Mouse (Mus musculus) forebrain, embryonic 12.5 days (tissue): ENCODE measurements around the gene Tfr2. TPM values are rescaled to one million over a fixed set of nuclear protein-coding genes. Genes with fewer than 3 reads are reported as not detected.
A peak's percentile ranks its signal among the peaks of the same experiment; 100 is the strongest.

Source experiments
- ATAC-seq: fragments of 200-750 bp; cut with Nextera tagmentation; 2 replicates; pipeline ENCODE4 v1.8.0; 2017; ENCODE audit warnings: moderate TSS enrichment; ENCODE audit not compliant: low FRiP score
- H3K27ac ChIP-seq: fragments of 300-500 bp; sonication (generic); 2 replicates; pipeline ENCODE4 v1.5.1; 2016; ENCODE audit warnings: mild to moderate bottlenecking
- H3K27me3 ChIP-seq: fragments of 300-500 bp; sonication (generic); 2 replicates; pipeline ENCODE4 v1.6.1; 2016; ENCODE audit warnings: mild to moderate bottlenecking
- H3K36me3 ChIP-seq: fragments of 300-500 bp; sonication (generic); replicated peaks from 2 replicates; pipeline ENCODE4 v1.6.1; 2016; ENCODE audit warnings: mild to moderate bottlenecking
- H3K4me1 ChIP-seq: fragments of 300-500 bp; sonication (generic); 2 replicates; pipeline ENCODE4 v1.6.1; 2016
- H3K4me2 ChIP-seq: fragments of 300-500 bp; sonication (generic); 2 replicates; pipeline ENCODE4 v1.6.1; 2016; ENCODE audit warnings: mild to moderate bottlenecking, moderate library complexity
- H3K4me3 ChIP-seq: fragments of 300-500 bp; sonication (generic); replicated peaks from 2 replicates; pipeline ENCODE4 v1.5.1; 2016; ENCODE audit warnings: mild to moderate bottlenecking
- H3K9ac ChIP-seq: fragments of 300-500 bp; sonication (generic); 2 replicates; pipeline ENCODE4 v1.6.1; 2016; ENCODE audit warnings: mild to moderate bottlenecking
- H3K9me3 ChIP-seq: fragments of 300-500 bp; sonication (generic); 2 replicates; pipeline ENCODE4 v1.6.1; 2016
- WGBS: fragments of 180-500 bp; shearing (Covaris S2); methylation state at CpG from one replicate; pipeline ENCODE4 v1.1.7; 2016; 5-methylcytosine and 5-hydroxymethylcytosine counted together
- polyA plus RNA-seq: library from polyadenylated mRNA; unstranded; fragments of >200 nt; fragmentation: Nextera tagmentation; extraction: Ambion mirVana; gene quantifications from 2 replicates; pipeline ENCODE4 v1.2.1, GENCODE M21; 2016

Gene Tfr2
- polyA plus RNA-seq, 1 experiment from 2014 or later: 1.7 TPM

GRCm38 (mm10) chr5:137541768-137542540 is 27.7 kb upstream of the Tfr2 start:
- H3K4me2 ChIP-seq: no peak overlapping the region
- H3K4me3 ChIP-seq: no peak overlapping the region
- H3K9me3 ChIP-seq: no peaks in the 10 kb centered on the region
- no peaks in the 10 kb centered on the region for H3K36me3 ChIP-seq
- H3K4me1 ChIP-seq: peaks cover 7% of the 10 kb centered on the region; the same call in 1 of the 2 replicates
- H3K9ac ChIP-seq: no peak overlapping the region
- H3K27me3 ChIP-seq: 0 out of 2 replicates have a peak, but pooled peaks cover 4% of the 10 kb centered on the region
- no peak for ATAC-seq
- H3K27ac ChIP-seq: no peak overlapping the region
- WGBS: 78% methylated on average over 5 of the region's 5 CpGs

- Histone ChIP-seq H3K4me2 (no peak overlapping the region), H3K36me3 (no peaks in the 10 kb centered on the region), H3K27me3 (0 out of 2 replicates have a peak, but pooled peaks cover 6% of the 10 kb centered on the region), H3K9me3 (no peaks in the 10 kb centered on the region), H3K4me1 (no peaks in the 10 kb centered on the region), H3K27ac (no peak overlapping the region), H3K4me3 (no peak overlapping the region), H3K9ac (no peak overlapping the region)
- WGBS: 68% methylated on average over 6 of the region's 6 CpGs
- no peak for ATAC-seq
These were observed 24.7 kb upstream of the Tfr2 start for GRCm38 (mm10) chr5:137544926-137545325.

- 81% methylated on average over 4 of the region's 4 CpGs for WGBS
- Histone ChIP-seq H3K9me3 (no peaks in the 10 kb centered on the region), H3K4me2 (no peak overlapping the region), H3K27ac (no peak overlapping the region), H3K9ac (no peak overlapping the region), H3K4me3 (no peak overlapping the region), H3K4me1 (no peaks in the 10 kb centered on the region), H3K27me3 (0 out of 2 replicates have a peak, but pooled peaks cover 6% of the 10 kb centered on the region), H3K36me3 (no peaks in the 10 kb centered on the region)
- no peak for ATAC-seq
These were observed 24.0 kb upstream of the Tfr2 start for GRCm38 (mm10) chr5:137545596-137545995.

- H3K36me3 ChIP-seq: no peaks in the 10 kb centered on the region
- H3K27me3 ChIP-seq: peaks cover 22% of the 10 kb centered on the region
- no peak overlapping the region for H3K4me3 ChIP-seq
- WGBS: 90% methylated on average over 2 of the region's 2 CpGs
- H3K9me3 ChIP-seq: no peaks in the 10 kb centered on the region
- ATAC-seq: no peak
- no peak overlapping the region for H3K9ac ChIP-seq
- H3K4me2 ChIP-seq: no peak overlapping the region
- H3K4me1 ChIP-seq: peaks cover 13% of the 10 kb centered on the region
- no peak overlapping the region for H3K27ac ChIP-seq
These were observed 19.8 kb upstream of the Tfr2 start for GRCm38 (mm10) chr5:137549840-137550239.

GRCm38 (mm10) chr5:137551119-137551518 is 18.5 kb upstream of the Tfr2 start:
- no peak overlapping the region for H3K4me2 ChIP-seq
- H3K36me3 ChIP-seq: no peaks in the 10 kb centered on the region
- H3K9ac ChIP-seq: no peak overlapping the region
- peaks cover 14% of the 10 kb centered on the region for H3K4me1 ChIP-seq
- no peak overlapping the region for H3K4me3 ChIP-seq
- 68% methylated on average over 5 of the region's 5 CpGs for WGBS
- peaks cover 26% of the 10 kb centered on the region for H3K27me3 ChIP-seq
- ATAC-seq: no peak
- no peaks in the 10 kb centered on the region for H3K9me3 ChIP-seq
- H3K27ac ChIP-seq: no peak overlapping the region

- Histone ChIP-seq H3K4me1 (peaks cover 14% of the 10 kb centered on the region), H3K27ac (peak overlapping the region; percentile 56), H3K4me3 (peak overlapping the region; percentile 53), H3K4me2 (peak overlapping the region; percentile 50), H3K9me3 (no peaks in the 10 kb centered on the region), H3K27me3 (peaks cover 26% of the 10 kb centered on the region), H3K36me3 (no peaks in the 10 kb centered on the region), H3K9ac (no peak overlapping the region)
- 27% methylated on average over 6 of the region's 6 CpGs for WGBS
- ATAC-seq: peak; percentile 15; the same call in 1 of the 2 replicates
These were observed 16.6 kb upstream of the Tfr2 start for GRCm38 (mm10) chr5:137553000-137553399.

GRCm38 (mm10) chr5:137553411-137553837 is 16.2 kb upstream of the Tfr2 start, which contains the start of gene Actl6b:
Gene Actl6b, plus strand, starts transcription at chr5:137553517.
- peak within 1 kb of the TSS; percentile 56 for H3K27ac ChIP-seq
- H3K4me1 ChIP-seq: peaks cover 14% of the 10 kb centered on the region
- H3K4me2 ChIP-seq: peak within 1 kb of the TSS; percentile 50
- peak; percentile 92 for ATAC-seq
- H3K27me3 ChIP-seq: peaks cover 26% of the 10 kb centered on the region
- peak within 1 kb of the TSS; percentile 55 for H3K9ac ChIP-seq
- 1% methylated on average over 37 of the region's 37 CpGs for WGBS
- no peaks in the 10 kb centered on the region for H3K36me3 ChIP-seq
- no peaks in the 10 kb centered on the region for H3K9me3 ChIP-seq
- peak within 1 kb of the TSS; percentile 53 for H3K4me3 ChIP-seq

GRCm38 (mm10) chr5:137553898-137554297 is 15.7 kb upstream of the Tfr2 start:
- Histone ChIP-seq H3K4me1 (peaks cover 14% of the 10 kb centered on the region), H3K4me2 (peak overlapping the region; percentile 50), H3K9me3 (no peaks in the 10 kb centered on the region), H3K36me3 (no peaks in the 10 kb centered on the region), H3K4me3 (peak overlapping the region; percentile 53), H3K9ac (peak overlapping the region; percentile 55), H3K27ac (no peak overlapping the region), H3K27me3 (peaks cover 26% of the 10 kb centered on the region)
- ATAC-seq: peak; percentile 4; the same call in 1 of the 2 replicates
- 56% methylated on average over 11 of the region's 11 CpGs for WGBS

GRCm38 (mm10) chr5:137561556-137561955 is 8.1 kb upstream of the Tfr2 start:
- Histone ChIP-seq H3K27me3 (0 out of 2 replicates have a peak, but pooled peaks cover under 1% of the 10 kb centered on the region), H3K4me1 (no peaks in the 10 kb centered on the region), H3K9ac (no peak overlapping the region), H3K4me3 (no peak overlapping the region), H3K9me3 (no peaks in the 10 kb centered on the region), H3K27ac (0 out of 2 replicates have a peak overlapping the region, but pooled peaks have one; percentile 2), H3K4me2 (no peak overlapping the region), H3K36me3 (no peaks in the 10 kb centered on the region)
- no peak for ATAC-seq
- WGBS: 61% methylated on average over 6 of the region's 6 CpGs

GRCm38 (mm10) chr5:137562965-137563364 is 6.7 kb upstream of the Tfr2 start:
- Histone ChIP-seq H3K27me3 (0 out of 2 replicates have a peak, but pooled peaks cover 4% of the 10 kb centered on the region), H3K27ac (no peak overlapping the region), H3K9ac (no peak overlapping the region), H3K9me3 (no peaks in the 10 kb centered on the region), H3K4me2 (no peak overlapping the region), H3K36me3 (no peaks in the 10 kb centered on the region; the same call in 1 of the 2 replicates), H3K4me1 (no peaks in the 10 kb centered on the region), H3K4me3 (no peak overlapping the region)
- WGBS: 83% methylated on average over 10 of the region's 10 CpGs
- ATAC-seq: no peak

GRCm38 (mm10) chr5:137565744-137566143 is 3.9 kb upstream of the Tfr2 start:
- H3K4me1 ChIP-seq: no peaks in the 10 kb centered on the region; the same call in 1 of the 2 replicates
- H3K4me2 ChIP-seq: no peak overlapping the region
- H3K9ac ChIP-seq: no peak overlapping the region
- H3K27me3 ChIP-seq: peaks cover 8% of the 10 kb centered on the region; the same call in 1 of the 2 replicates
- no peaks in the 10 kb centered on the region for H3K9me3 ChIP-seq
- WGBS: 73% methylated on average over 6 of the region's 6 CpGs
- H3K36me3 ChIP-seq: no peaks in the 10 kb centered on the region; the same call in 1 of the 2 replicates
- no peak overlapping the region for H3K4me3 ChIP-seq
- no peak overlapping the region for H3K27ac ChIP-seq
- no peak for ATAC-seq

GRCm38 (mm10) chr5:137566416-137566815 is 3.2 kb upstream of the Tfr2 start:
- Histone ChIP-seq H3K36me3 (no peaks in the 10 kb centered on the region; the same call in 1 of the 2 replicates), H3K27me3 (peaks cover 8% of the 10 kb centered on the region; the same call in 1 of the 2 replicates), H3K4me3 (no peak overlapping the region), H3K9ac (no peak overlapping the region), H3K27ac (no peak overlapping the region), H3K9me3 (no peaks in the 10 kb centered on the region), H3K4me2 (no peak overlapping the region), H3K4me1 (no peaks in the 10 kb centered on the region; the same call in 1 of the 2 replicates)
- ATAC-seq: no peak
- WGBS: 95% methylated on average over 5 of the region's 5 CpGs
